Mouse (Mus musculus) stomach, postnatal 0 days (tissue): ENCODE measurements at regions not wholly inside any gene's neighbourhood (a gene's known extent, or its start where the extent isn't known, plus 50 kb on each side); places are given as distances from the start of the nearest gene placed in this dataset.

Experiments used
- CTCF ChIP-seq: IDR thresholded peaks from 2 replicates; pipeline ENCODE4 v1.5.1; 2016; ENCODE audit warnings: antibody characterized with exemption, low read depth, mild to moderate bottlenecking, moderate library complexity
- EP300 ChIP-seq: optimal IDR thresholded peaks from 2 replicates; pipeline ENCODE3; 2016; ENCODE audit warnings: antibody characterized with exemption

DNA sequence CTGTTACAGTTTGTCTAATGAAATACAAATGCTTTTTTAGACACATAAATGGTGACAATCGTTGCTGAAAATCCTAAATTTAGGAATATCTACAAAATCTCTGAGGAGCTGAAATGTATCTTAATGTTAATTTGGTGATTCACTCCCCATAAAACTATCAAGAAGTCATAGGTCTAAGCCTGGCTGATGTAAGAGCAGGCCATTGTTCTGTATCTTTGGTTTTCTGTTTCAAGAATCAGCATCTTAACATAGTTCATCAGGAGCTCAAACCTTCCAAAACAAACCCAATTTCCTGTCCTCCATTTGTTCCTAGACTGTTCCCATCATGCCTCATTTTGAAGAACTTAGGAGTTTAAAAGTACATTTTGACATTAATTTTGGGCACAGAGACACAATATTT is 128.5 kb upstream of the Ghr start:
- no peak for TF ChIP-seq CTCF
- TF ChIP-seq EP300 = no peak
